Mouse (Mus musculus) midbrain, embryonic 14.5 days (tissue): ENCODE measurements at regions not wholly inside any gene's neighbourhood (a gene's known extent, or its start where the extent isn't known, plus 50 kb on each side); places are given as distances from the start of the nearest gene placed in this dataset.

Experiments
- ATAC-seq: fragments of 200-750 bp; cut with Nextera tagmentation; 2 replicates; pipeline ENCODE4 v1.8.0; 2017; ENCODE audit warnings: moderate number of reproducible peaks, moderate library complexity; ENCODE audit not compliant: low FRiP score, low TSS enrichment
- DNase-seq: peaks from one replicate; pipeline ENCODE4 v3.0.0-alpha.2; 2015
- H3K27ac ChIP-seq: fragments of 300-500 bp; sonication (generic); replicated peaks from 2 replicates; pipeline ENCODE4 v1.5.1; 2014; ENCODE audit warnings: mild to moderate bottlenecking, low read depth, low read length, moderate library complexity
- H3K27me3 ChIP-seq: fragments of 300-500 bp; sonication (generic); 2 replicates; pipeline ENCODE4 v1.6.1; 2014; ENCODE audit warnings: low read length, control low read depth, mixed read lengths; ENCODE audit not compliant: control insufficient read depth, insufficient read depth
- H3K36me3 ChIP-seq: fragments of 300-500 bp; sonication (generic); 2 replicates; pipeline ENCODE4 v1.6.1; 2014; ENCODE audit warnings: low read length, control low read depth; ENCODE audit not compliant: control insufficient read depth, insufficient read depth
- H3K4me1 ChIP-seq: fragments of 300-500 bp; sonication (generic); 2 replicates; pipeline ENCODE4 v1.6.1; 2014; ENCODE audit warnings: mild to moderate bottlenecking, antibody characterized with exemption, low read length, control low read depth; ENCODE audit not compliant: control insufficient read depth, insufficient read depth
- H3K4me2 ChIP-seq: fragments of 300-500 bp; sonication (generic); 2 replicates; pipeline ENCODE4 v1.6.1; 2014; ENCODE audit warnings: mild to moderate bottlenecking, low read length, moderate library complexity
- H3K4me3 ChIP-seq: fragments of 300-500 bp; sonication (generic); replicated peaks from 2 replicates; pipeline ENCODE4 v1.5.1; 2014; ENCODE audit warnings: low read depth, low read length
- H3K9ac ChIP-seq: fragments of 300-500 bp; sonication (generic); replicated peaks from 2 replicates; pipeline ENCODE4 v1.6.1; 2014; ENCODE audit warnings: mild to moderate bottlenecking, low read length, moderate library complexity
- H3K9me3 ChIP-seq: fragments of 300-500 bp; sonication (generic); 2 replicates; pipeline ENCODE4 v1.6.1; 2016; ENCODE audit warnings: low read length, control low read depth, mixed read lengths; ENCODE audit not compliant: control insufficient read depth
- WGBS: fragments of 180-500 bp; shearing (Covaris S2); extraction: QIAGEN DNeasy Blood & Tissue Kit; methylation state at CpG from one replicate; pipeline ENCODE4 v1.1.7; 2014; 5-methylcytosine and 5-hydroxymethylcytosine counted together

DNA sequence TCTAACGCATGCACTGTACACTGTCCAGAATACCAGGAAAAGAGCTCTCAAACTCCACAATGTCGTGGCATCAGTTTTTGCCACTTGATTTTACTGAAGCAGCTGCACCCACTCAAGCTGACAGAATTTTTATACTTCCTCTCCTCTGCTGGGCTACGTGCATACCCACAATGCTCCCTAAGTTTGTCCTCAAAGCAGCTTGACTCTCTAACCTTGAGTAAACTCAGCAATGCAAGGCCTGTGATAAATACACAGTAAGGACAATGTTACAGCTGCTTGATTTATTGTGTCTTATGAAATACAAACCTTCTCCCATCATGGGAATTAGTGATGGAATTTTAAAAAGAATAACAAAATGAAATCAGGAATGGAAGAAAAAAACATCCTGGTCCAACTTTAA, 129.7 kb downstream of the Trmt11 start:
- Histone ChIP-seq H3K4me3 (no peak overlapping the region), H3K27me3 (no peaks in the 10 kb centered on the region), H3K4me2 (no peak overlapping the region), H3K27ac (no peak overlapping the region), H3K4me1 (no peaks in the 10 kb centered on the region), H3K36me3 (no peaks in the 10 kb centered on the region), H3K9me3 (no peaks in the 10 kb centered on the region), H3K9ac (no peak overlapping the region)
- 87% methylated on average over 3 of the region's 3 CpGs for WGBS
- ATAC-seq, result no peak
- no peak for DNase-seq

DNA sequence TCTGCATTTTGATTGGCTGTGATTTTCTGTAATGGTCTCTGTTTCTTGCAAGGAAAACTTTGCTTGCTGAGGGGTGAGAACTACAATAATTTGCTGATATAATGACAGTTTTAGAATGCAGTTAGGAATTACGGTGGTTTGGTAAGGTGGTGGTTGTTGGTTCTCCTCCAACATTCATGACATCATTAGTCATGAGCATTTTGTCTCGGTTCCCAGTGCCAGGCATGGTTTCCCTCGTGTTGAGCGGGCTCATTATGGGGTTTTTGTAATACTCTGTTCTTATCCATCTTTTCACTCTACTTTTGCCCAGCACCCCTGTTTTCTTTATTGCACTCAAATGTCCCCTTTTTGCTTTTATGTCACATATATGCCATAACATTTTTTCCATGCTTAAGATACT, 149.9 kb downstream of the Trmt11 start:
- Histone ChIP-seq H3K9me3 (no peaks in the 10 kb centered on the region), H3K36me3 (no peaks in the 10 kb centered on the region), H3K27me3 (no peaks in the 10 kb centered on the region), H3K4me2 (no peak overlapping the region), H3K27ac (no peak overlapping the region), H3K9ac (no peak overlapping the region), H3K4me1 (no peaks in the 10 kb centered on the region), H3K4me3 (no peak overlapping the region)
- 90% methylated on average over 4 of the region's 4 CpGs for WGBS
- no peak for ATAC-seq
- no peak for DNase-seq

DNA sequence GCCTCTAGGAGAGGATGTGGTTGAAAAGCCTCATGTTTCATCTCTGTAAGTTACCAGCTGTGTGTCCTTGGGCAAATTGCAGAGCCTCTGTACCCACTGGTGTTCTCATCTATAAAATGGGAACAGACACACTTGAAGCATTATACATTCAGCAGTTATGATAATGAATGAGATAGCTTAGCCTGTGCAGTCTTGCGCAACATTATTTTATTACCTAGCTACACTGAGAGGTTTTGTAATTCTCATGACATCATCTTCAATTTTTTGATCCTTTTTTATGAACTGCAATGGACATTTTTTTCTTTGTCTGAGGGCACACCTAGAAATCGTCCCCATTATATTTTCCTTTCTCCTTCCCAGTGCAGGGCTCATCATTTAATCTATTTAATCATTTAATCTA, 153.5 kb downstream of the Trmt11 start:
- no peaks in the 10 kb centered on the region for H3K9me3 ChIP-seq
- 86% methylated on average over 2 of the region's 2 CpGs for WGBS
- H3K36me3 ChIP-seq, result no peaks in the 10 kb centered on the region
- DNase-seq, result no peak
- H3K9ac ChIP-seq, result no peak overlapping the region
- H3K27me3 ChIP-seq, result no peaks in the 10 kb centered on the region
- no peaks in the 10 kb centered on the region for H3K4me1 ChIP-seq
- no peak overlapping the region for H3K4me3 ChIP-seq
- ATAC-seq, result no peak
- no peak overlapping the region for H3K4me2 ChIP-seq
- H3K27ac ChIP-seq, result no peak overlapping the region

DNA sequence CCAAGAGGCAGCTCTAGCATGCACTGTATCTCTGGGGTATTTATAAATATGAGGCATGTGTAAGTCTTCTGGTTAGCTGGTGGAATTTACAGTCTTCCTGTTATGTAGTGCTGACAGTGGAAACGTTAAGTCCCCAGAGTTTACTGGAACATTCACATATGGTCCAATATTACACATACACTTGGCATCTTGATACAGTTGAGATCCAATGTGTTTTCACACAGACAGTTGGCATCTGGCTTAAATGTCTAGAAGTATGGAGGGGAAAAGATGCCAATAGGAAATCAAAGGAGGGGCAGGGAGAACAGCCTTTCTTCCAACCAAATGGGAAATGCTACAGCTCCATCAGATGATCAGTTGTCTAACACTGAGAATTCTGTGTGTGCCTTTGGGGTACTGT, 154.0 kb downstream of the Trmt11 start:
- Histone ChIP-seq H3K4me2 (no peak overlapping the region), H3K36me3 (no peaks in the 10 kb centered on the region), H3K27ac (no peak overlapping the region), H3K27me3 (no peaks in the 10 kb centered on the region), H3K9me3 (no peaks in the 10 kb centered on the region), H3K4me3 (no peak overlapping the region), H3K4me1 (no peaks in the 10 kb centered on the region), H3K9ac (no peak overlapping the region)
- DNase-seq, result no peak
- WGBS, result 94% methylated on average over 1 of the region's 1 CpGs
- no peak for ATAC-seq

DNA sequence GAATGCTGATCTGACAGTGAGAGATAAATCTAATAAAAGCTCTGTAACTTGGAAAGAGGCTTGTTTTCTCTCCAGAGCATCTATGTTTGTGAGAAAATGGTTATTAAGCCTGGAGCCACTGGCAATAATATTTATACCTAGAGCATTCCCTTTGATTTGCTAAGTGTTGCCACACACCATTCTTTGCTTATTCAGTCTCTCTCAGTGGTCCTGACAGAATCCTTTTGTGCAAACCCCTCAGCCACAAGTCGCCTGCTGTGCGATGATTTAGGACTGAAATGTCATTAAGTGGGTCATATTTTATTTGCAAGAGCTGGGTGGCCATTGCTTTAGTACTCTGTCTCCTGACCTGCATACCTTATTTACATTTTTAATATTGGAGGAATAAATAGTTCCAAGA, 160.7 kb downstream of the Trmt11 start:
- DNase-seq, result peak; percentile 20
- H3K4me2 ChIP-seq, result no peak overlapping the region
- no peak overlapping the region for H3K9ac ChIP-seq
- H3K36me3 ChIP-seq, result no peaks in the 10 kb centered on the region
- H3K9me3 ChIP-seq, result no peaks in the 10 kb centered on the region
- H3K4me1 ChIP-seq, result 0 out of 2 replicates have a peak, but pooled peaks cover 6% of the 10 kb centered on the region
- no peak overlapping the region for H3K4me3 ChIP-seq
- ATAC-seq, result no peak
- H3K27me3 ChIP-seq, result no peaks in the 10 kb centered on the region
- H3K27ac ChIP-seq, result no peak overlapping the region
- WGBS, result 13% methylated on average over 2 of the region's 2 CpGs

DNA sequence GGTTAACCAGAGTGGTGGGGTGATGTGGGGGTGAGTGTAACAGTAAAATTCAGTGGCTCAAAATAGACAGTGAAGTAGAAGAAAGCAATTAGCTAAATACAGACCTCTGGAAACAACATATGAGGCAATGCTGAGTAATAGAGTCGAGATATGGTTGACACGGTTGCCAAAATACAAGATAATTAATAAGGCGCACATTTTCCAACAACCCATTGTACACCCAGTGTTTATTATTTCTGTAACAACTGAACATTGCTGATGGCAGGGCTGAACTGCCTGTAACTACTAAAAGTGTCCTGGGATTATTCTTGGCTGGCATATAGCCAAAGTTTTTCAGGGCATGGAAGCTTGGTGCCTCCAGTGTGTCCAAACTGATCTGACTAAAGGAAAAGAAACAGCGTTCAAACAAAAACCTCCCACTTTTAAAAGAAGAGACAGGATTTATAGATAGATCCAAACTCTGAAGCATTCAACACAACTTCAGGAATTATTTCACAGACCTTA, 174.1 kb downstream of the Trmt11 start:
- Histone ChIP-seq H3K27me3 (no peaks in the 10 kb centered on the region), H3K4me2 (no peak overlapping the region), H3K9ac (no peak overlapping the region), H3K27ac (no peak overlapping the region), H3K36me3 (no peaks in the 10 kb centered on the region), H3K4me1 (no peaks in the 10 kb centered on the region), H3K4me3 (no peak overlapping the region), H3K9me3 (no peaks in the 10 kb centered on the region)
- DNase-seq (peak; percentile 26), ATAC-seq (no peak)
- WGBS, result 80% methylated on average over 4 of the region's 4 CpGs

DNA sequence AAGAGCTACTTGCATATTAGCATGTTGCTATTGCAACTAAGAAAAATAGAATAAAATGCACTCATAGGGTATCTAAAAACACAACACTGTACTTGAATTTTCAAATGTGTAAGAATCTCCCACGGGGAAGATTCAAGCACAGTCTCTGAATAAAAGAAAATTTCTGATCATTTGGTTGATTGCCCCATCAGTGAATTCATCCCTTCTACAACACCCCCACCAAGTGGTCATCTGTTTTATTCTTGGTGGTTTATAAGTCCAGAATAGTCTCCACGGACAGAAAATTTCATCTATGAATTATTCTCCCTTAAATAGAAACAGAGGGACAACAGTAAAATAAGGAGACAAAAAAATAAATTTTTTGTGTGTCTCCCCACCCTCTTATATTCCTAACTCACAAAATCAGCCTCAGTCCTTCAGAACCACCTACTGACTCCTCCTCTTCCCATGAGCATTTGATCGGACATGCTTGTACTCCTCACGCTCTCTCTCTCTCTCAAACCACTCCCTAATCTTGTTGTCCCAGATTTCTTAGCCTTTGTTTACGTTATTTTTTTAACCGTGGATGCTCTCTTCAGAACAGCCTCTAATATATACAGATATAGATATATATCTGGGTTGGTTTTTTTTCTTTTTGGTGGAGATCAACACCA, 181.0 kb downstream of the Trmt11 start:
- Histone ChIP-seq H3K9me3 (no peaks in the 10 kb centered on the region), H3K27me3 (no peaks in the 10 kb centered on the region), H3K4me2 (no peak overlapping the region), H3K9ac (no peak overlapping the region), H3K4me1 (no peaks in the 10 kb centered on the region), H3K4me3 (no peak overlapping the region), H3K36me3 (no peaks in the 10 kb centered on the region), H3K27ac (no peak overlapping the region)
- WGBS, result 45% methylated on average over 6 of the region's 6 CpGs
- ATAC-seq, result no peak
- DNase-seq, result peak; percentile 77

DNA sequence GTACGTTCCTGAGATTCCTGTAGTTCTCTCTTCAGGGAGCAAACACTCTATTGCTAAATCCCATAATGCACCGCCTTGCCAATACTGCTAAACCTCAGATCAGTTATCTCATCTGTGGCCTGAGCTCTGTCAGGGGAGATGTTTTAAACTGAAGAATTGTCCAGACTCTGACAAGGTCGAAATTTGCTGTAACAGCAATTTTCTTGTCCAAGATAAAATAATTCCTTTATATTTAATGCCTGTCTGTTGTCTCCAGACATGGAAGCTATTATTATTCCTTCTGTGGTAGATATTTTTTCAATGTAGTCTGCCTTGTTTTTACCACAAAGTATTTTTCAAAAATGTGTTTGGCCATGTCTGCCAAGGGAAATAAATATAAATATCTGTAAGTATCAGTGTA, 184.2 kb downstream of the Trmt11 start:
- Histone ChIP-seq H3K9me3 (no peaks in the 10 kb centered on the region), H3K4me3 (no peak overlapping the region), H3K4me2 (no peak overlapping the region), H3K4me1 (no peaks in the 10 kb centered on the region), H3K9ac (no peak overlapping the region), H3K27me3 (no peaks in the 10 kb centered on the region), H3K36me3 (no peaks in the 10 kb centered on the region), H3K27ac (no peak overlapping the region)
- ATAC-seq (no peak), DNase-seq (no peak)
- 69% methylated on average over 3 of the region's 3 CpGs for WGBS

DNA sequence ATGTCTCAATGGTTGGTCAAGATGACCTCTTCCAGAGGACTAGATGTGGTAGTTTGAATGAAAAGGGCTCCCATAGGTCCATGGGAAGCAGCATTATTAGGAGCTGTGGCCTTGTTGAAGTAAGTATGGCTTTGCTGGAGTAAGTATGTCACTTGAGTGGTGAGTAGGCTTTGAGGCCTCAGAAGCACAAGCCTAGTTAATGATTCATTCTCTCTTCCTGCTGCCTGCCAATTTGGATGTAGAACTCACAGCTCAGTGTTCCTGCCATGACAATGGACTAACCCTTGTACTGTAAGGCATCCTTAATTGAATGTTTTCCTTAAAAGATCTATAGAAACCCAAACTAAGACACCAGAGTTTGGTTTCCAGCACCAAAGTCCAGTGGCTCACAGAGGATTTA, 188.8 kb downstream of the Trmt11 start:
- no peak overlapping the region for H3K27ac ChIP-seq
- no peak overlapping the region for H3K9ac ChIP-seq
- ATAC-seq, result no peak
- H3K4me3 ChIP-seq, result no peak overlapping the region
- no peaks in the 10 kb centered on the region for H3K9me3 ChIP-seq
- H3K4me1 ChIP-seq, result no peaks in the 10 kb centered on the region
- peaks cover 5% of the 10 kb centered on the region; the same call in 1 of the 2 replicates for H3K27me3 ChIP-seq
- H3K36me3 ChIP-seq, result no peaks in the 10 kb centered on the region
- DNase-seq, result no peak
- no peak overlapping the region for H3K4me2 ChIP-seq
